Mouse (Mus musculus): Measurements from ENCODE around the gene Gcgr.

GRCm38 (mm10) chr11:120581490-120582267 is 51.2 kb downstream of the Gcgr start, which contains the start of gene Arhgdia:
- peak in 1 of 2 experiments; percentile 54; a peak in 2 of 4 replicates for TF ChIP-seq CTCF (conservative IDR thresholded peaks at IDR 0.05 in 1 of 2, IDR thresholded peaks at IDR 0.05 in 1 of 2; ENCODE audit: low read depth in 2 of 2, low read length in 2 of 2)
- TF ChIP-seq ZKSCAN1 (IDR thresholded peaks at IDR 0.05; ENCODE audit: borderline replicate concordance, low read depth, low read length), result no peak
- peak; percentile 98 for TF ChIP-seq NRF1 (IDR thresholded peaks at IDR 0.05; ENCODE audit: low read depth, low read length)
- 0 out of 2 replicates have a peak, but pooled peaks have one; percentile 88 for TF ChIP-seq CHD1 (IDR thresholded peaks at IDR 0.05; ENCODE audit: low read depth, low read length)
- TF ChIP-seq MYC (IDR thresholded peaks at IDR 0.05; ENCODE audit: low read depth, low read length), result peak; percentile 99
